Mouse (Mus musculus) Muller cell, postnatal 12 days (primary cell): Measurements from ENCODE around the gene Mios.

ENCODE experiments used
- DNase-seq: peaks from one replicate; pipeline ENCODE4 v3.0.0-alpha.2; 2015; ENCODE audit errors: inconsistent ontology term

The Mios gene

GRCm38 (mm10) chr6:8278426-8279002, 69.5 kb downstream of the Mios start:
- no peak for DNase-seq

GRCm38 (mm10) chr6:8283255-8283654, 74.2 kb downstream of the Mios start:
- DNase-seq: no peak

DNA sequence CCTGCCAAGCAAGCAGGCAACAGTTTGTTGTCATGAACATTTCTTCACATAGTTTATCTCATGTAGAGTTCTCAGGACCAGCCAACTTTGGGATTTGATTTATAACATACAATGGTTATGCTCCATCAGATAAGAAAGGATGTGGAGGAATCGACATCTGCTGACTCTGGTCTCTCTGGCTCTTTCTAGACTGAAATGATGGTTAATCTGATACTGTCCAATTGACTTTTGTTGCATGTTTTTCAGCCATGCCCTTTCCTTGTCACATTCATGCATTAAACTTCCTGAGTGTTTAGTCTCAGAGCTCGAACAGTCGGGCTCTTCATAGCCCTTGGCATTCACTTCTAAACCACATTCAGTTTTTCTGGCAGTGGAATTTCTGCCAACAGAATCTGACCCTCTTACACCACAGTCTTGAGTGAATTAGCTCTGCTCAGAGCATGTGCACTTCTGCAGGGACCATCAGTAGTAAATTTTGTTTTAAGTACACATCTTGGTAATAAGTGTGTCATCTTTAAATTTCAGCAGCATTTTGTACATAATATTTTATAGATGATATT, 76.5 kb downstream of the Mios start:
- DNase-seq: peak; percentile 72
